Mouse (Mus musculus) liver, embryonic 11.5 days (tissue): Measurements from ENCODE around the gene Fcho1. TPM values are rescaled to one million over a fixed set of nuclear protein-coding genes. Genes with fewer than 3 reads are reported as not detected.
A peak's percentile ranks its signal among the peaks of the same experiment; 100 is the strongest.

Experiments used
- ATAC-seq: fragments of 200-750 bp; cut with Nextera tagmentation; replicated peaks from 2 replicates; pipeline ENCODE4 v1.8.0; 2017; ENCODE audit warnings: moderate number of reproducible peaks, mild to moderate bottlenecking, moderate TSS enrichment, moderate library complexity; ENCODE audit not compliant: low FRiP score
- DNase-seq: peaks from one replicate; pipeline ENCODE4 v3.0.0-alpha.2; 2017; ENCODE audit warnings: low spot score
- H3K27ac ChIP-seq: fragments of 300-500 bp; sonication (generic); 2 replicates; pipeline ENCODE4 v1.5.1; 2014; ENCODE audit warnings: mild to moderate bottlenecking, low read depth, low read length, control low read depth
- H3K27me3 ChIP-seq: fragments of 300-500 bp; sonication (generic); replicated peaks from 2 replicates; pipeline ENCODE4 v1.6.1; 2014; ENCODE audit warnings: low read length, mixed read lengths; ENCODE audit not compliant: control insufficient read depth, insufficient read depth
- H3K36me3 ChIP-seq: fragments of 300-500 bp; sonication (generic); 2 replicates; pipeline ENCODE4 v1.6.1; 2014; ENCODE audit warnings: mild to moderate bottlenecking, low read length, moderate library complexity, mixed read lengths; ENCODE audit not compliant: control insufficient read depth, insufficient read depth
- H3K4me1 ChIP-seq: fragments of 300-500 bp; sonication (generic); replicated peaks from 2 replicates; pipeline ENCODE4 v1.6.1; 2014; ENCODE audit warnings: low read length, mixed read lengths; ENCODE audit not compliant: control insufficient read depth, insufficient read depth
- H3K4me2 ChIP-seq: fragments of 300-500 bp; sonication (generic); 2 replicates; pipeline ENCODE4 v1.6.1; 2014; ENCODE audit warnings: mild to moderate bottlenecking, control low read depth, moderate library complexity
- H3K4me3 ChIP-seq: fragments of 300-500 bp; sonication (generic); 2 replicates; pipeline ENCODE4 v1.5.1; 2014; ENCODE audit warnings: low read depth, low read length, control low read depth
- H3K9ac ChIP-seq: fragments of 300-500 bp; sonication (generic); 2 replicates; pipeline ENCODE4 v1.6.1; 2014; ENCODE audit warnings: low read depth, low read length, control low read depth
- H3K9me3 ChIP-seq: fragments of 300-500 bp; sonication (generic); 2 replicates; pipeline ENCODE4 v1.6.1; 2016; ENCODE audit warnings: low read length, inconsistent platforms, mixed read lengths; ENCODE audit not compliant: control insufficient read depth
- WGBS: fragments of 180-500 bp; shearing (Covaris S2); extraction: QIAGEN DNeasy Blood & Tissue Kit; methylation state at CpG from one replicate; pipeline ENCODE4 v1.1.7; 2014; 5-methylcytosine and 5-hydroxymethylcytosine counted together
- polyA plus RNA-seq: library from polyadenylated mRNA; unstranded; fragments of >200 nt; fragmentation: Nextera tagmentation; extraction: Ambion mirVana; gene quantifications from 2 replicates; pipeline ENCODE4 v1.2.1, GENCODE M21; 2014

The Fcho1 gene
- polyA plus RNA-seq, 1 experiment from 2014 or later = 20.8 TPM

- ATAC-seq (peak; percentile 75), DNase-seq (peak; percentile 82)
- H3K4me3 ChIP-seq = peak within 1 kb of the TSS; percentile 58
- H3K36me3 ChIP-seq = no peaks in the 10 kb centered on the region
- H3K4me1 ChIP-seq = peaks cover 9% of the 10 kb centered on the region
- H3K9ac ChIP-seq = peak within 1 kb of the TSS; percentile 75
- H3K27ac ChIP-seq = peak within 1 kb of the TSS; percentile 1
- H3K9me3 ChIP-seq = no peaks in the 10 kb centered on the region
- 3% methylated on average over 40 of the region's 40 CpGs for WGBS
- peaks cover 32% of the 10 kb centered on the region for H3K27me3 ChIP-seq
- peak within 1 kb of the TSS; percentile 80 for H3K4me2 ChIP-seq
Measured at GRCm38 (mm10) chr8:71676020-71676741, 49.3 kb downstream of the Fcho1 start, which contains the start of gene Jak3. Jak3 (plus strand) TSS chr8:71676296.

DNA sequence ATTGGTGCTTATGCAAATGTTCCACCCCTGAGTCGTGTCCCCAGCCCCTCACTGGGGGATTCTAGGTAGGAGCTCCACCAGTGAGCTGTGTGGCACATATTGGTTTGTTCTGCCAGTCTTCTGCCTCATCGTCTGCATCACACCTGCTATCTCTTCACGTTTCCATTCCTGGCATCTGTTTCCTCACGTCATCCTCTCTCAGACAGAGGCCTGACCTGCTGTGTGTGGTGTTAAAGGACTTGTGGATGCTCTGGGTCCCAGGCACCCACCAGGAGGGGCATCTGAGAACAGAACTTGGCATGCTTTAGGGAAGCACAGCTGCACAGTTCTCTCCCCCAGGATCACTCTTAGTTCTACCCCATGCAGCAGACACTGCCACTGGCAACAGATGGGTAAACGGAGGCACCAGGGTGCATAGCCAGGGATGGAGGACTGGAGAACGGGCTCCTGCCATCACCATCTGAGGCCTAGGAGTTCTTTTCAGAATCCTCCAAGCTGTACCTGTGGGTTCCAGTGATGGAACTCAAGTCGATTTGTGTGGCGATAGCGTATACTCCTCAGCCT lies 50.0 kb downstream of the Fcho1 start:
- Histone ChIP-seq H3K36me3 (no peaks in the 10 kb centered on the region), H3K4me3 (peak overlapping the region; percentile 58), H3K27ac (no peak overlapping the region), H3K9me3 (no peaks in the 10 kb centered on the region), H3K27me3 (peaks cover 31% of the 10 kb centered on the region), H3K9ac (peak overlapping the region; percentile 75; the same call in 1 of the 2 replicates), H3K4me1 (peaks cover 13% of the 10 kb centered on the region), H3K4me2 (peak overlapping the region; percentile 80)
- 40% methylated on average over 9 of the region's 9 CpGs for WGBS
- ATAC-seq (no peak), DNase-seq (no peak)

- DNase-seq = no peak
- peaks cover 17% of the 10 kb centered on the region for H3K4me1 ChIP-seq
- WGBS = 71% methylated on average over 2 of the region's 2 CpGs
Measured at GRCm38 (mm10) chr8:71674071-71674470, 51.4 kb downstream of the Fcho1 start.

DNA sequence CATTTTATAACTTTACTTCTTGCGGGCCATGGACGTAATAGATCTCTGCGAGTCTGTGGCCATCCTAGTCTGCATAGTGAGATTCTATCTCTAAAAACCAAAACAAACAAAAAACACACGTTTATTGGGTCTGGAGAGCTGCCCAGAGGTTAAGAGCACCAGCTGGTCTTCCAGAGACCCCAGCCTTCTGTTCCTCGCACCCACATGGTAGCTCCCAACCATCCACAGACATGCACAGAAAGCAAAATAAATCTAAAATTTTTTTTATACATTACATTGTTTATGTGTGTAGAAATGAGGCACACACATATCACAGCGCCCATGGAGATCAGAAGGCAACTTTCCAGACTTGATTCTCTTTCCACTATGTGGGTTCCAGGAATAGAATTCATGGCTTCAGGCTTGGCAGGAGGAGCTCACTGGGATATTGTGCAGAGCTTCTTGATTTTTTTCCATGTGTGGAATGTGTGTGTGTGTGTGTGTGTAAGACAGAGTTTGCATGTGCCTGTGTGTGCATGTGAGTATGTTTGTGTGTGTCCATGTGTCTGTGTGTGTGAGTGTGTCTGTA lies 53.3 kb downstream of the Fcho1 start:
- H3K4me1 ChIP-seq = peaks cover 31% of the 10 kb centered on the region
- DNase-seq (no peak), ATAC-seq (no peak)
- no peaks in the 10 kb centered on the region for H3K9me3 ChIP-seq
- no peak overlapping the region for H3K27ac ChIP-seq
- H3K4me2 ChIP-seq = peak overlapping the region; percentile 99
- 66% methylated on average over 6 of the region's 6 CpGs for WGBS
- peaks cover 30% of the 10 kb centered on the region for H3K27me3 ChIP-seq
- H3K4me3 ChIP-seq = peak overlapping the region; percentile 63
- H3K36me3 ChIP-seq = no peaks in the 10 kb centered on the region
- peak overlapping the region; percentile 15; the same call in 1 of the 2 replicates for H3K9ac ChIP-seq

More at GRCm38 (mm10) chr8:71674071-71674470, 51.4 kb downstream of the Fcho1 start:
- H3K9ac ChIP-seq = no peak overlapping the region
- H3K27me3 ChIP-seq = peaks cover 31% of the 10 kb centered on the region
- no peak overlapping the region for H3K4me3 ChIP-seq
- H3K9me3 ChIP-seq = no peaks in the 10 kb centered on the region
- H3K36me3 ChIP-seq = no peaks in the 10 kb centered on the region
- no peak for ATAC-seq
- no peak overlapping the region for H3K4me2 ChIP-seq
- no peak overlapping the region for H3K27ac ChIP-seq

DNA sequence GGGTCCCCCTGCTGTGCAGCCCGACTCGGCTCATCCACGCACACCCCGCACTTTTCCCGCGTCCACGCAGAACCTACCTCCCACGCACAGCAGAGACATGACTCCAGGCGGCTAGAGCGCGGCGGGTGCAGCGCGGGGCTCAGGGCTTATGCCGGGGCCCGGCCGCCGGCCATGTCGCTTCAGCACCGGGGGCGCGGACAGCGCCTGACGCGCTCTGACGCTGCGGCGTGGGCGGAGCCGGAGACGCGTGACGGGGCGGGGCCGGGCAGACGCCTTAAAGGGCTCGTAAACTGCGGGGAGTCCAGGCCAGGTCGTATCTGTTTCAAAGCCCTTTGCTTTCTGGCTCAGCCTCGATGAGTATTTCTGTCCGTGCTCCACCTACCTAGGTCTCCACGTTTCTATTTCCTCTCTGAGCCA lies 54.0 kb downstream of the Fcho1 start, which contains the start of gene Unc13a:
Gene Unc13a, minus strand, starts transcription at position 209 of the 417 bp plus-strand sequence.
- Histone ChIP-seq H3K27ac (no peak within 1 kb of the TSS), H3K4me2 (peak within 1 kb of the TSS; percentile 99), H3K27me3 (peaks cover 33% of the 10 kb centered on the region), H3K4me3 (peak within 1 kb of the TSS; percentile 63), H3K36me3 (no peaks in the 10 kb centered on the region), H3K9ac (peak within 1 kb of the TSS; percentile 15; the same call in 1 of the 2 replicates), H3K4me1 (peaks cover 28% of the 10 kb centered on the region), H3K9me3 (no peaks in the 10 kb centered on the region)
- 0% methylated on average over 42 of the region's 42 CpGs for WGBS
- DNase-seq (peak; percentile 90), ATAC-seq (peak; percentile 62)

DNA sequence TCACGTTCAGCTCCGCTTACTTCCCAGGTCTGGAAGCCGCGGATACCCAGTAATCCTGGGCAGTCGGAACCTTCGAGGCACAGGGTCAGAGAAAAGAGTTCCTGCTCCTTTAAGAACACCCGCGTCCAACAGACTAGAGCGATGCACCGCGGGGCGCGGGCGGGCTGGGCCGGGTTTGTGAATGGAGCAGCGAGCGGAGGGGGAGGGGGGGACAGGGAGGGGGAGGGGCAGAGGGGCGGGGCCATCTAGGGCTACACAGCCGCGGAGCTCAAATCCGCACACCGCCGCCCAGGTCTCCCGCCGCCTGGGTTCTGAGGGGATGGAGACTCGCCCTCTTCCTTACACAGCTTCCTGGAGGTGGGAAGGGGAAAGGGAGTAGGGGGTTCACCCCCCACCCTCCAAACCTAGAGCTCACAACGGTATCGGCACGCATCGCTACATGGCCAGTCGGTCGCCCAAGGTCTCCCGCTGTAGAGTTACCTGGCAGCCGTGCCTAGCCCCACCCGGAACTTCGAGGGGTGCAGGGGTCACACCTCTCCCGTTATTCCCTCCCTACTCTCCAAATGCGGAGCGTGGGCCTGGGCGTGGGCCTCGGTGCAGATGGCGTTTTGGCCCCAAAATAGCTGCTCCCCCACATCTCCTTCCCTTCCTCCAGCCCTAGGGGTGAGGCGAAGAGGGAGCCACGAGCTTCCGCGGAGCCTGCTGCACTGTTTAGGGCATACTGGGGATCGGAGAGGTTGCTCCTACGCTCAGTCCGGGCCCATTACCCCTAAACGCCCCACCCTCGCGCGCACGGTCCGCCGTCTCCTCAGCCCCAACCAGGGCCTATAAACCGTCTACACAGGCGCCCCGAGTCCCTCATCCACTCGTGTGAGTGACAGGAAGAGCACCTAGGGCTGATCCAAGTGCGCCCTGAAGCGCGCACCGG lies 54.6 kb downstream of the Fcho1 start:
- Histone ChIP-seq H3K27ac (no peak overlapping the region), H3K9ac (0 out of 2 replicates have a peak overlapping the region, but pooled peaks have one; percentile 6), H3K27me3 (peaks cover 37% of the 10 kb centered on the region), H3K9me3 (no peaks in the 10 kb centered on the region), H3K4me1 (peaks cover 32% of the 10 kb centered on the region), H3K36me3 (no peaks in the 10 kb centered on the region), H3K4me2 (peak overlapping the region; percentile 99), H3K4me3 (peak overlapping the region; percentile 63)
- ATAC-seq = peak; percentile 32
- under 1% methylated on average over 60 of the region's 64 CpGs for WGBS
- DNase-seq = no peak

- Histone ChIP-seq H3K9ac (no peak overlapping the region), H3K4me1 (peaks cover 34% of the 10 kb centered on the region), H3K4me3 (peak overlapping the region; percentile 63), H3K9me3 (no peaks in the 10 kb centered on the region), H3K27me3 (peaks cover 37% of the 10 kb centered on the region), H3K4me2 (peak overlapping the region; percentile 99), H3K27ac (no peak overlapping the region), H3K36me3 (no peaks in the 10 kb centered on the region)
- ATAC-seq (no peak), DNase-seq (no peak)
- WGBS = 19% methylated on average over 10 of the region's 12 CpGs
Measured at GRCm38 (mm10) chr8:71670198-71670597, 55.3 kb downstream of the Fcho1 start.
